Mouse (Mus musculus): Measurements from ENCODE around the gene Trim9.

Gene Trim9

GRCm38 (mm10) chr12:70347202-70347841, at the start of gene Trim9:
Trim9 (minus strand) TSS chr12:70347614.
- CTCF ChIA-PET: no interaction called here

GRCm38 (mm10) chr12:70395061-70395460, 47.6 kb upstream of the Trim9 start:
- CTCF ChIA-PET: no interaction called here

GRCm38 (mm10) chr12:70391236-70391635, 43.8 kb upstream of the Trim9 start:
- CTCF ChIA-PET: no interaction called here

DNA sequence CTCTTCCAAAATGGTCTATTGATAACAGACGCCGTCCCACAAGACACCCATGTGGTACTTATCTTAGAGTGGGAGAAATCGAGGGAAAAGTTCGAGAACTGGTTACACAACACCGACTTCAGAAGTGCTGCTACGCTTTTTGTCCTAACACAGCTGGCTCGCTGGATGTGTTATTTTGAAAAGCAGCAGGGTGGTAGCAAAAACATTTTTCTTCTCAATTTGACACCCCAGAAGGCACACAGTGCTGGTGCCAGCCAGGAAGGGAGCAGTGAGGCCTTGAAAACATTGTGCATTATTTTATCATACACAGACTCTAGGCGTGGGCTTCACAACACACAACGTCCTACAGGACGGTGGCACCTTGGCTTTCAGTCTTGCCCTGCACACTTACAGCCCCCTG, 27.6 kb upstream of the Trim9 start:
- CTCF ChIA-PET: no interaction called here

GRCm38 (mm10) chr12:70372874-70373273, 25.5 kb upstream of the Trim9 start:
- CTCF ChIA-PET: no interaction called here

GRCm38 (mm10) chr12:70369348-70369747, 21.9 kb upstream of the Trim9 start:
- CTCF ChIA-PET: no interaction called here

DNA sequence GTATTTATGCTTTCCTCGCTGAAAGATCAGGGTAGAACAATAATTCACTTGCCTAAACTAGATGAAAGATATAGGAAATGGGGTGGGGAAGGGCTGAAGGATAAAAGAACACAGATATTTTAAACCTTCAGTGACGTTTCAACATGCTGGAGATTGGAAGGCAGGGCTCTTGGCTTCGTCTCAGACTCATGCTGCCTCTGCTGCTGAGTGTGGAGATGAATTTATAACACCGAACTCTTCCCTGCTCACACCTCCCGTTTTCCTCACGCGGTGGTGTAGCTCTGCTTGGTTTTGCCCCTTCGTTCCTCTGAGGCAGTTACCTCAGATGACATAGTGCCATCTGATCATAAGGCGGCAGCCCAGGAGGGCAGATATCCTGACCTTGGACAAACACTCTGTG, 21.4 kb upstream of the Trim9 start:
- CTCF ChIA-PET: no interaction called here

GRCm38 (mm10) chr12:70367326-70368248, 20.2 kb upstream of the Trim9 start:
- CTCF ChIA-PET: interaction anchor here (0.5 kb wide), 1 partner anchor 124 kb away, joined by 3 read pairs; no protein-coding TSS in a partner anchor

- CTCF ChIA-PET: no interaction called here
Measured at GRCm38 (mm10) chr12:70363016-70363415, 15.6 kb upstream of the Trim9 start.

GRCm38 (mm10) chr12:70360276-70360675, 12.9 kb upstream of the Trim9 start:
- CTCF ChIA-PET: no interaction called here

DNA sequence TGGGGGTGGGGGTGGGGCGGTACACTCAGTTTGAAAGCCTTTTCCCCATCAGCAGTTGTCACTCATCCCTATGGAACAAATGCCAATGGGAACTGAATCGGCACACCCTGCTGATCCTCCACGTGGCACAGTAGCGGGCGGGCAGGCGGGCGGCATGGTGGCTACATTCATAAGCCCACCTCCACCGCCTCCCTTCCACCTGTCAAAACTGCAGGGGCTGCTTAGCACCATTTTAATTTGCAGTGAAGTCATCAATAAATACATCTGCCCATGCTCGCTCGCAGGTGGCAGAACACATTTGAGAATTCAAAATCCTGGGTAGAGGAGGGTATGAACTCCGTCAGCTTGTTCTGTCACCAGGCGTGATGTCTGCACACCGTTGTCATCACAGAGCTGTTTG, 12.0 kb upstream of the Trim9 start:
- CTCF ChIA-PET: no interaction called here

GRCm38 (mm10) chr12:70354926-70355325, 7.5 kb upstream of the Trim9 start:
- CTCF ChIA-PET: no interaction called here

- CTCF ChIA-PET: no interaction called here
Measured at GRCm38 (mm10) chr12:70350490-70350889, 3.1 kb upstream of the Trim9 start.

- CTCF ChIA-PET: no interaction called here
Measured at GRCm38 (mm10) chr12:70349788-70350187, 2.4 kb upstream of the Trim9 start.

DNA sequence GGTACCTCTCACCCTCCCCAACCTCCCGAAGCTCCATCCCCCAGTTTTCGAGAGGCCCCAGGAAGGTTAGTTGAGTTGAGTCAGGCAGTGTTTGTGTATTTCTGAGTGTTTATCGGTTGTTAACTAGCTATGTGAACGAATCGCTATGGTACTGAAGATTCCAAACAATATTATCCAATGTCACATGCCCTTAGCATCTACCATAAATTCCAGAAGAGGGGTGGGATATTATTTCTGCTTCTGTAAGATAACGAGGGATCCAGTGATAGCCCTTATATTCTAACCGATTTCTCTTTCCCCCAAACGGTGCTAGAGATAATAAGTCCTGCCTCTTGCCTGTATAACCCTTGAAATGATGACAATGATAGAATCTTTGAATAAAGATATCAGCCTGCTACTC, 612 bp upstream of the Trim9 start:
- CTCF ChIA-PET: interaction anchor here (0.6 kb wide), 1 partner anchor 471 kb away, joined by 3 read pairs; no protein-coding TSS in a partner anchor

DNA sequence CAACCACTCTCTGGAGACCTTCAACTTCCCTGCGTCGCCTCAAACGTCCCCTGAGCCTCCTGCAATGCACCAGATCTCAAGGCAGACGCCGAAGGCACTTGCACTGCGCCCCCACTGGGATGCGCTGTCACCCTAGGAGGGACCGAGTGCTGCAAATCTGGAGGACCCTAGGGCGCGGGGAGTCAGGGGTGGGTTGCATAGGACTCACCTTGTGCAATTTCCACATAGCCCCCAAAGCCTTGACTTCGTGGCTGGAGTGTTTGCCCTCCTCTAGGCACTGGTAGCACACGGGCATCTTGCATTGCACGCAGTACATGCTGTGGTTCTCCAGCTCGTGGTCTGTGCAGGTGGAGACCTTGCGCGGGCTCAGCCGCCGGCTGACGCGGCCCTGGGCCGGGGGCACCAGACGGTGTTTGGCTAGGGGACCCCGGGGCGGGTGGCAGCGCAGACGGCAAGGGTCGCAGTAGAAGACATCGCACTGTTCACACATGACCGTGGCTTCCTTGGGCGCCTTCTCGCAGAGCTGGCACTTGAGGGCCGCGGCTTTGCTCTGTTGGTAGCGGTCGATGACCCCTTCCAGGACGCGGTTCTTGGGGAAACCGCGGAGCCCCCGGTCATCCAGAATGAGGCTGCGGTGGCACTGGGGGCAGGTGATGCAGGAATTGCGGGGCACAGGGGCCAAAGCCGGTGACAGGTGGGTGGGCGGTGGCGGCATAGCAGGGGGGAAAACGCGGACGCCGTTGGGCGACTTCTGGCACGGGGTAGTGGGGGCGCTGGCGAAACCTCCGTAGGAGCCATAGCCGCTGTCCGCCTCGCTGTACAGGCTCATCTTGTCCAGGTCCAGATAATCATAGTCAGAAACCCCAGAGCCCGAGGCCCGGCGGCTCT, 1.0 kb downstream of the Trim9 start:
- CTCF ChIA-PET: no interaction called here

- CTCF ChIA-PET: no interaction called here
Measured at GRCm38 (mm10) chr12:70345531-70346138, 1.8 kb downstream of the Trim9 start.

DNA sequence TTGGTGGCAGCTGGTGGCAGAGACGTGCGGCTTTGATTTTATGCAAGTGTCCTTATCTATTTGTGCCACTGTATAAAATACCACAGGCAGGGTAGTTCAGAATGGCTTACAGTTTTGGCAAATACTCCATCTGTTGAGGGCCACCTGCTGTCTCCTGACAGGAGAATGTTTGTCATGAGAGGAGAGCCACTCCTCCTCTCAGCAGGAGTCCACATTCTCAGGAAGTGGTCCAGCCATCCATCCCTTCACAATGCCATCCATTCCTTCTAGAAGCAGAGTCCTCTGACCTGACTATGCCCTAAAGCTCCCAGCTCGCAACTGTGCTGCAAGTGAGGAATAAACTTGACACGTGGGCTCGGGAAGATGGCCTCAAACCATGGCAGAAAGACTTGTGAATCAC, 12.2 kb downstream of the Trim9 start:
- CTCF ChIA-PET: interaction anchor here (0.7 kb wide), 1 partner anchor 61 kb away, joined by 3 read pairs; no protein-coding TSS in a partner anchor

DNA sequence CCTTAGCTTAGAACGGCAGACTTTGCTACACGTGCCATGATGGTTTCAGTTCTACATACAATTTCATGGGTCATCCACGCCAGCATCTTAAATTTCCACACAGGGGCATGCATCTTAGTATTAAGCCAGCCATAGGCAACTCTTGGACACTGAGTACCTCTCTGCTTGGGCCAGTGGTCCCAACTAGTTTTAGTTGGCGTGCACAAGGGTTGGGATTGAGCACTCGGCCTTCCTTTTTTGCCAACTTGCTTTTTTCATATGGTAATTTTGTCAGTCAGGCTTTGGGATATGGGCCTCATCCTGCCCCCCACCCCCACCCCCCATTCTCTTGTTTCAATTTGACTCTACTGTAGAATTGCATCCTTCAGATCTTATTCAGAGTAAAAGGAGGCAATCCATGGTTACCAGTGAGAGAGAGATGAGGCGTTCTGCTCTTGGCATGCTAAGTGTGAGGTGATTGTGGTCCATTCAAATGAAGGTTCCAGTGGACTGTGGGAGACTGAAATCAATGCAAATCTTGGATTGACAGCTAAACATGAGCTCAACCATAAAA, 14.1 kb downstream of the Trim9 start:
- CTCF ChIA-PET: no interaction called here

- CTCF ChIA-PET: no interaction called here
Measured at GRCm38 (mm10) chr12:70329059-70329458, 18.4 kb downstream of the Trim9 start.

DNA sequence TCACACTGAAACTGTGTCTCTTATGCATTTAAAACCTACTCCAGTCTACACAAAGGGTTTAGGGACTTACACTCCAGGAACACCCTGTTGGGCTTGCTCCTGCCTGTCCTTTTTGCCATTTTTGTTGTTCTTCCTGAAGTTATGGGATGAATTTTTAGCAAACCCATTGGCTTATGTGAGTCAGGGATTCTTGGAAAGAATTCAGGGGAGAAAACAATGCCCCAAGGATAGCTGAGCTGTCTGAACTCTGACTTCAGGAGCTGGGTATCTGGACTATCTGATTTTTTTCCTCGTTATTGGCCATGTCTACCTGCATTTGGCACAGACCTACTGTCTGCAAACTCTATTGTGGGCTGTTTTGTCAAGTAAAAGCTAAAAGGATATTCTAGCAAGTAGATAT, 20.5 kb downstream of the Trim9 start:
- CTCF ChIA-PET: no interaction called here

DNA sequence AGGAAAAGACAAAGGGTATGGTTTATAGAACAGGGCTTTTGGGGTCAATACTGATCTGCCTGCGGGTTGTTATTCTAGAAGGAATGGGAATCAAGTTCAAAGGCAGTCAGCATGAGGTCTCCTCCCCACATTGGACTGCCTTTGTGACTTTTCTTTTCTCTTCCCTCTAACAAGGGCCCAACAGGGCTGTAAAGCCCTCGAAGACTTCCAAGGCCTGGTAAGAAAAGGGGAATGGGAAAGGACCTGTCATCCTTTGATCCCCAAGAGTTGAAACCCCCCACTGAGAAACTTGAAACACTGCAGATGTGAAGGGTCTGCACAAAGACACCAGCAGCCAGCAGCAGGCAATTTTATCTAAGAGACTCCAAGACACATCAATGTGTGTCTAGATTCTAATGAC, 21.0 kb downstream of the Trim9 start:
- CTCF ChIA-PET: no interaction called here

Data from spleen, embryonic (tissue).